Comparison of ENCODE assay signal across 9 mouse cellular contexts in genomic region chr9:45417245-45417644, GRCm38 (mm10). TPM values are rescaled to one million over a fixed set of nuclear protein-coding genes. Genes with fewer than 3 reads are reported as not detected.
DNase-seq lines count a peak whose midpoint lies in the region; ATAC-seq lines count a peak whose summit lies in the region.
"Had no signal": no experiment of that assay in that cellular context is flagged by ENCODE, and none has a peak within 500 bp of the region (broad histone marks: within the 10 kb centered on the region; RNA-seq: fewer than 3 reads in every experiment).

No protein-coding gene starts in this region.

- no peaks in the 10 kb centered on the region for H3K9me3 ChIP-seq in limb, embryonic 13.5 days
- H3K9me3 ChIP-seq: limb, embryonic 12.5 days had no signal

- 0 out of 2 replicates have a peak, but pooled peaks cover 3% of the 10 kb centered on the region for H3K4me1 ChIP-seq in limb, embryonic 13.5 days
- H3K4me1 ChIP-seq: limb, embryonic 12.5 days had no signal

- WGBS in limb, embryonic 13.5 days = 22% methylated on average over 8 of the region's 8 CpGs

- H3K9ac ChIP-seq in limb, embryonic 13.5 days = no peak overlapping the region
- H3K9ac ChIP-seq: limb, embryonic 12.5 days had no signal

- peak overlapping the region; percentile 38 for H3K4me2 ChIP-seq in limb, embryonic 13.5 days (replicated peaks)
- H3K4me2 ChIP-seq: limb, embryonic 12.5 days had no signal

- DNase-seq in right cerebral cortex, adult 18-20 months = peak; percentile 53
- no peak for DNase-seq in right cerebral cortex, postnatal 25 days
- DNase-seq in ZHBTc4 (ENCODE audit: low read depth, low spot score) = peak; percentile 65
- DNase-seq in natural killer cell, adult 2 months (ENCODE audit: low spot score in 2 of 2) = peak; percentile 61 to 75
- DNase-seq in frontal cortex, postnatal 10 days (ENCODE audit: low spot score in 2 of 2) = no peak

- peaks cover 6% of the 10 kb centered on the region; the same call in 1 of the 2 replicates for H3K27me3 ChIP-seq in limb, embryonic 13.5 days
- H3K27me3 ChIP-seq: limb, embryonic 12.5 days had no signal

- no peak overlapping the region for H3K4me3 ChIP-seq in limb, embryonic 13.5 days
- H3K4me3 ChIP-seq: limb, embryonic 12.5 days had no signal

- peak; percentile 87 for ATAC-seq in common myeloid progenitor, adult 5-6 weeks (replicated peaks; ENCODE audit: low read depth, poor library complexity, severe bottlenecking)
- ATAC-seq in hematopoietic stem cell, adult 5-6 weeks (replicated peaks in 1 of 2; ENCODE audit: insufficient read depth in 1 of 2, low FRiP score in 2 of 2, low TSS enrichment in 1 of 2, low read depth in 1 of 2, poor library complexity in 2 of 2, severe bottlenecking in 2 of 2) = peak; percentile 81 to 93
- no peak for ATAC-seq in limb, embryonic 13.5 days (ENCODE audit: low FRiP score, low read depth)

- H3K36me3 ChIP-seq in limb, embryonic 13.5 days = no peaks in the 10 kb centered on the region
- H3K36me3 ChIP-seq: limb, embryonic 12.5 days had no signal

- no peak overlapping the region for H3K27ac ChIP-seq in limb, embryonic 13.5 days
- H3K27ac ChIP-seq: limb, embryonic 12.5 days had no signal

RNA-seq across cellular contexts. Expression of gene Dscaml1, which starts 9.2 kb away (rescaled TPM):
- not detected in 2 replicates for total RNA-seq in common myeloid progenitor, adult 5-6 weeks (2017)
- not detected in 2 replicates for total RNA-seq in hematopoietic stem cell, adult 5-6 weeks (2017)
- 0.79 and 0.83 TPM in 2 replicates for polyA plus RNA-seq in limb, embryonic 13.5 days (2015; fragmentation: Nextera tagmentation; extraction: Ambion mirVana)

RNA-seq across cellular contexts. Expression of gene Fxyd2, which starts 17.8 kb away (rescaled TPM):
- total RNA-seq in common myeloid progenitor, adult 5-6 weeks (2017) = 1.4 TPM in 1 of 2 replicates, not detected in the other
- 3.1 TPM in 1 of 2 replicates, not detected in the other for total RNA-seq in hematopoietic stem cell, adult 5-6 weeks (2017)
- 3.8 and 5.9 TPM in 2 replicates for polyA plus RNA-seq in limb, embryonic 13.5 days (2015; fragmentation: Nextera tagmentation; extraction: Ambion mirVana)

RNA-seq across cellular contexts. Expression of gene Fxyd6, which starts 47.3 kb away (rescaled TPM):
- total RNA-seq in common myeloid progenitor, adult 5-6 weeks (2017) = not detected in 2 replicates
- total RNA-seq in hematopoietic stem cell, adult 5-6 weeks (2017) = not detected in 2 replicates
- polyA plus RNA-seq in limb, embryonic 13.5 days (2015; fragmentation: Nextera tagmentation; extraction: Ambion mirVana) = 134 and 137 TPM in 2 replicates

Comparison
In these comparisons a context has a peak if more than half of its experiments do, and no peak if none do; other contexts are left out.
1. DNase-seq: peak in right cerebral cortex, adult 18-20 months (single experiment), ZHBTc4 (single experiment) and natural killer cell, adult 2 months (2 of 2); none in right cerebral cortex, postnatal 25 days (single experiment) and frontal cortex, postnatal 10 days (0 of 2).